Mouse (Mus musculus) MEL (cell line): ENCODE data around the gene Slc25a45. TPM values are rescaled to one million over a fixed set of nuclear protein-coding genes. Genes with fewer than 3 reads are reported as not detected.
A peak's percentile ranks its signal among the peaks of the same experiment; 100 is the strongest.

Experiments used
- DNase-seq: peaks from one replicate; pipeline ENCODE4 v3.0.0; 2011; ENCODE audit warnings: low read depth, low spot score
- H3K27ac ChIP-seq: 2 replicates; pipeline ENCODE4 v1.5.1; 2012; ENCODE audit warnings: low read depth, mild to moderate bottlenecking, control low read depth, low read length, moderate library complexity; ENCODE audit not compliant: control insufficient read depth
- H3K27me3 ChIP-seq, 2 experiments: fragments of 150-350 bp in 1 of 2; sonication (generic) in 1 of 2; 2 replicates each; pipeline ENCODE4 v1.6.1; 2012; ENCODE audit warnings: low read length in 2 of 2, mild to moderate bottlenecking in 2 of 2, improper control_type of control experiment in 1 of 2, moderate library complexity in 1 of 2; ENCODE audit not compliant: insufficient read depth in 2 of 2, control insufficient read depth in 1 of 2
- H3K36me3 ChIP-seq, 2 experiments: 2 replicates each; pipeline ENCODE4 v1.6.1; 2012 to 2014; ENCODE audit warnings: low read length in 2 of 2, improper control_type of control experiment in 1 of 2, inconsistent platforms in 1 of 2, mild to moderate bottlenecking in 1 of 2; ENCODE audit not compliant: insufficient read depth in 2 of 2, control insufficient read depth in 1 of 2
- H3K4me1 ChIP-seq, 2 experiments: fragments of 150-350 bp in 1 of 2; sonication (generic) in 1 of 2; 2 replicates each; pipeline ENCODE4 v1.6.1; 2012; ENCODE audit warnings: low read length in 2 of 2, improper control_type of control experiment in 1 of 2, mild to moderate bottlenecking in 1 of 2; ENCODE audit not compliant: insufficient read depth in 2 of 2, control insufficient read depth in 1 of 2
- H3K4me3 ChIP-seq, 2 experiments: fragments of 150-350 bp in 1 of 2; sonication (generic) in 1 of 2; 2 replicates each; pipeline ENCODE4 v1.5.1; 2012; ENCODE audit warnings: low read depth in 2 of 2, low read length in 2 of 2, mild to moderate bottlenecking in 2 of 2, moderate library complexity in 2 of 2, control low read depth in 1 of 2, improper control_type of control experiment in 1 of 2; ENCODE audit not compliant: control insufficient read depth in 1 of 2, insufficient read depth in 1 of 2
- H3K79me2 ChIP-seq: 2 replicates; pipeline ENCODE4 v1.6.1; 2012; ENCODE audit warnings: mild to moderate bottlenecking, low read length, moderate library complexity; ENCODE audit not compliant: control insufficient read depth, poor library complexity, insufficient read depth
- H3K9ac ChIP-seq: 2 replicates; pipeline ENCODE4 v1.6.1; 2012; ENCODE audit warnings: low read depth, mild to moderate bottlenecking, control low read depth, low read length, moderate library complexity; ENCODE audit not compliant: control insufficient read depth, poor library complexity, severe bottlenecking
- H3K9me3 ChIP-seq: fragments of 150-350 bp; sonication (generic); replicated peaks from 2 replicates; pipeline ENCODE4 v1.6.1; 2012; ENCODE audit warnings: mild to moderate bottlenecking, low read length, improper control_type of control experiment, moderate library complexity; ENCODE audit not compliant: insufficient read depth
- CHD1 ChIP-seq: IDR thresholded peaks from 2 replicates; pipeline ENCODE4 v1.6.1; 2012; ENCODE audit warnings: low read depth, mild to moderate bottlenecking, inconsistent platforms, low read length, improper control_type of control experiment
- CTCF ChIP-seq, 3 experiments: IDR thresholded peaks in 2 of 3; conservative IDR thresholded peaks in 1 of 3; 2 replicates each; pipeline ENCODE4 v1.5.1; 2011 to 2012; ENCODE audit warnings: low read length in 3 of 3, low read depth in 2 of 3, mild to moderate bottlenecking in 2 of 3, improper control_type of control experiment in 1 of 3, inconsistent platforms in 1 of 3, mixed read lengths in 1 of 3, moderate library complexity in 1 of 3; ENCODE audit not compliant: control insufficient read depth in 1 of 3, insufficient read depth in 1 of 3, poor library complexity in 1 of 3, severe bottlenecking in 1 of 3
- E2F4 ChIP-seq: IDR thresholded peaks from 2 replicates; pipeline ENCODE4 v1.6.1; 2011; ENCODE audit warnings: low read depth, low read length, improper control_type of control experiment, borderline replicate concordance
- ELF1 ChIP-seq: IDR thresholded peaks from 2 replicates; pipeline ENCODE4 v1.6.1; 2014; ENCODE audit warnings: low read depth, mild to moderate bottlenecking, inconsistent platforms, low read length, improper control_type of control experiment, moderate library complexity
- EP300 ChIP-seq, 2 experiments: IDR thresholded peaks; 2 replicates each; pipeline ENCODE4 v1.6.1; 2011; ENCODE audit warnings: improper control_type of control experiment in 2 of 2, low read length in 2 of 2, low read depth in 1 of 2, mild to moderate bottlenecking in 1 of 2
- GABPA ChIP-seq: IDR thresholded peaks from 2 replicates; pipeline ENCODE4 v1.6.1; 2012; ENCODE audit warnings: low read depth, mild to moderate bottlenecking, inconsistent platforms, low read length, improper control_type of control experiment, moderate library complexity
- HCFC1 ChIP-seq: IDR thresholded peaks from 2 replicates; pipeline ENCODE4 v1.6.1; 2012; ENCODE audit warnings: low read depth, mild to moderate bottlenecking, inconsistent platforms, low read length, improper control_type of control experiment, moderate library complexity
- JUND ChIP-seq: IDR thresholded peaks from 2 replicates; pipeline ENCODE4 v1.6.1; 2011; ENCODE audit warnings: low read depth, mild to moderate bottlenecking, improper control_type of control experiment, low read length
- KAT2A ChIP-seq: conservative IDR thresholded peaks from 2 replicates; pipeline ENCODE4 v1.6.1; 2012; ENCODE audit warnings: low read depth, low read length, improper control_type of control experiment, inconsistent platforms
- MAFK ChIP-seq: IDR thresholded peaks from 2 replicates; pipeline ENCODE4 v1.6.1; 2011; ENCODE audit warnings: low read depth, mild to moderate bottlenecking, low read length, improper control_type of control experiment, borderline replicate concordance
- POLR2AphosphoS2 ChIP-seq: IDR thresholded peaks from 2 replicates; pipeline ENCODE4 v1.6.1; 2011; ENCODE audit warnings: low read length, improper control_type of control experiment
- POLR2AphosphoS5 ChIP-seq: IDR thresholded peaks from 2 replicates; pipeline ENCODE4 v1.6.1; 2012; ENCODE audit warnings: low read depth, borderline replicate concordance, mild to moderate bottlenecking, inconsistent platforms, low read length, moderate library complexity, mixed read lengths
- SMC3 ChIP-seq: IDR thresholded peaks from 2 replicates; pipeline ENCODE4 v1.6.1; 2011; ENCODE audit warnings: low read depth, low read length, improper control_type of control experiment
- TCF12 ChIP-seq: IDR thresholded peaks from 2 replicates; pipeline ENCODE4 v1.6.1; 2014; ENCODE audit warnings: low read depth, mild to moderate bottlenecking, inconsistent platforms, low read length, improper control_type of control experiment, moderate library complexity
- USF2 ChIP-seq, 2 experiments: IDR thresholded peaks; 2 replicates each; pipeline ENCODE4 v1.6.1; 2011 to 2012; ENCODE audit warnings: improper control_type of control experiment in 2 of 2, low read length in 2 of 2, borderline replicate concordance in 1 of 2, inconsistent platforms in 1 of 2, low read depth in 1 of 2, mild to moderate bottlenecking in 1 of 2; ENCODE audit not compliant: insufficient read depth in 1 of 2
- ZMIZ1 ChIP-seq: IDR thresholded peaks from 2 replicates; pipeline ENCODE4 v1.6.1; 2012; ENCODE audit warnings: low read depth, mild to moderate bottlenecking, inconsistent platforms, low read length, improper control_type of control experiment, moderate library complexity
- polyA plus RNA-seq, 2 experiments: library from polyadenylated mRNA; stranded (reverse) in 1 of 2; unstranded in 1 of 2; fragments of >175 nt in 1 of 2; fragments of >200 nt in 1 of 2; gene quantifications; 2 replicates each; pipeline versions ENCODE4 v1.2.1 to v1.2.4; 2012; ENCODE audit warnings: low replicate concordance in 2 of 2, low read depth in 1 of 2; ENCODE audit not compliant: insufficient read length in 2 of 2, insufficient read depth in 1 of 2, missing spikeins in 1 of 2
- total RNA-seq: library from RNA; depleted of rRNA; stranded (reverse); fragments of 300-350 nt; gene quantifications from 2 replicates; pipeline ENCODE4 v1.2.3, GENCODE M21; 2012

Slc25a45 gene
- total and polyA plus RNA-seq, 3 experiments: 23.5 to 30.7 TPM; not detected in 1

GRCm38 (mm10) chr19:5836941-5837572 lies 40.6 kb upstream of the Slc25a45 start:
- Histone ChIP-seq H3K79me2 (peaks cover 4% of the 10 kb centered on the region; the same call in 1 of the 2 replicates), H3K36me3 (peaks cover 2 to 10% of the 10 kb centered on the region in 2 experiments; a peak in 3 of 4 replicates), H3K4me1 (peaks cover 6 to 7% of the 10 kb centered on the region in 2 experiments; a peak in 3 of 4 replicates), H3K9me3 (no peaks in the 10 kb centered on the region), H3K27ac (no peak overlapping the region), H3K4me3 (no peak overlapping the region), H3K9ac (no peak overlapping the region), H3K27me3 (no peaks in the 10 kb centered on the region)
- no peak for TF ChIP-seq EP300 (IDR thresholded peaks at IDR 0.05; ENCODE audit: low read depth in 1 of 2, low read length in 2 of 2)
- TF ChIP-seq POLR2AphosphoS5: peak; percentile 73; the same call in 1 of the 2 replicates
- DNase-seq: no peak

DNA sequence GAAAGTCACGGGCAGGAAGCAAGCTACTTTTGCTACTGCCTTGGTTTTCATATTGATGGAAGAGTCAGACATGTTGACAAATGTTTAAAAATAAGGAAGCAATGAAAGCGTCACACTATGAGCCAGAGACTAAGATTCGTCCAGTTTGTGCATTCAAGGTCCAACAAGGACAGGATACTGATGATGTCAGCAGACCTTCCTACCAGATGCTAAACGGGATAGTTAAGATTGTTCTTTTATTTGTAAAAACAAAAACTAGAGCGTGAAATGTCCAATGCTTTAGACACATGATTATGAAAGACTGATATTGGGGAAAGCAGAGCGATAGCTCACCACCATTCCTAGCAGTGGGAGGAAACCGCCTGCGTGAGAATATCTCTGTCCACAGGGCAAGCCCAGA lies 40.0 kb upstream of the Slc25a45 start:
- Histone ChIP-seq H3K36me3 (peaks cover 2 to 15% of the 10 kb centered on the region in 2 experiments; a peak in 3 of 4 replicates), H3K4me3 (no peak overlapping the region), H3K79me2 (peaks cover 9% of the 10 kb centered on the region), H3K27ac (no peak overlapping the region)
- DNase-seq: no peak
- TF ChIP-seq ZMIZ1 (no peak; the same call in 1 of the 2 replicates), CTCF (IDR thresholded peaks at IDR 0.05 in 2 of 3, conservative IDR thresholded peaks at IDR 0.05 in 1 of 3; ENCODE audit: control insufficient read depth in 1 of 3, insufficient read depth in 1 of 3, low read depth in 2 of 3, low read length in 3 of 3, poor library complexity in 1 of 3, severe bottlenecking in 1 of 3) (no peak), E2F4 (no peak), POLR2AphosphoS2 (no peak; the same call in 1 of the 2 replicates), JUND (no peak), ELF1 (no peak), TCF12 (no peak), GABPA (no peak), CHD1 (no peak), SMC3 (no peak), HCFC1 (no peak), MAFK (no peak), USF2 (IDR thresholded peaks at IDR 0.05; ENCODE audit: borderline replicate concordance in 1 of 2, insufficient read depth in 1 of 2, low read depth in 1 of 2, low read length in 2 of 2) (no peak), KAT2A (no peak)
- TF ChIP-seq, all 39 proteins: peak for 0
- no peak overlapping the region for H3K9ac ChIP-seq
- H3K4me1 ChIP-seq: peaks cover 7 to 13% of the 10 kb centered on the region in 2 experiments
- no peaks in the 10 kb centered on the region for H3K27me3 ChIP-seq
- H3K9me3 ChIP-seq: no peaks in the 10 kb centered on the region
